Mouse (Mus musculus) cerebellum, postnatal 10 days (tissue): ENCODE measurements around the gene 3110009E18Rik.

Experiments
- DNase-seq, 2 experiments: peaks; one replicate each; pipeline ENCODE4 v3.0.0; 2021; ENCODE audit warnings: mixed read lengths in 2 of 2

3110009E18Rik gene

GRCm38 (mm10) chr1:120197189-120197588 lies 76.2 kb downstream of the 3110009E18Rik start:
- DNase-seq = peak; percentile 88 to 89

- no peak for DNase-seq
Measured at GRCm38 (mm10) chr1:120198151-120198550, 77.2 kb downstream of the 3110009E18Rik start.

GRCm38 (mm10) chr1:120198942-120199341 lies 78.0 kb downstream of the 3110009E18Rik start:
- DNase-seq = no peak

GRCm38 (mm10) chr1:120202542-120202941 lies 81.6 kb downstream of the 3110009E18Rik start:
- no peak for DNase-seq

- DNase-seq = no peak
Measured at GRCm38 (mm10) chr1:120203836-120204235, 82.8 kb downstream of the 3110009E18Rik start.

GRCm38 (mm10) chr1:120204834-120205233 lies 83.8 kb downstream of the 3110009E18Rik start:
- DNase-seq = no peak

GRCm38 (mm10) chr1:120207568-120207967 lies 86.6 kb downstream of the 3110009E18Rik start:
- DNase-seq = peak; percentile 66 to 85

- peak in 1 of 2 experiments; percentile 38 for DNase-seq
Measured at GRCm38 (mm10) chr1:120208502-120209230, 87.7 kb downstream of the 3110009E18Rik start.

GRCm38 (mm10) chr1:120220841-120221240 lies 99.9 kb downstream of the 3110009E18Rik start:
- no peak for DNase-seq

- DNase-seq = peak in 1 of 2 experiments; percentile 25
Measured at GRCm38 (mm10) chr1:120221285-120221684, 100.3 kb downstream of the 3110009E18Rik start.

GRCm38 (mm10) chr1:120223613-120224012 lies 102.6 kb downstream of the 3110009E18Rik start:
- no peak for DNase-seq

GRCm38 (mm10) chr1:120229723-120230471 lies 108.9 kb downstream of the 3110009E18Rik start:
- no peak for DNase-seq

GRCm38 (mm10) chr1:120231334-120231733 lies 110.3 kb downstream of the 3110009E18Rik start:
- DNase-seq = peak; percentile 65 to 67

GRCm38 (mm10) chr1:120232170-120232569 lies 111.2 kb downstream of the 3110009E18Rik start:
- DNase-seq = no peak

- no peak for DNase-seq
Measured at GRCm38 (mm10) chr1:120235631-120236215, 114.7 kb downstream of the 3110009E18Rik start.

GRCm38 (mm10) chr1:120236424-120236823 lies 115.4 kb downstream of the 3110009E18Rik start:
- DNase-seq = no peak

GRCm38 (mm10) chr1:120237068-120237467 lies 116.1 kb downstream of the 3110009E18Rik start:
- DNase-seq = no peak
